Mouse (Mus musculus) midbrain, postnatal 0 days (tissue): ENCODE measurements around the gene Prkce. TPM values are rescaled to one million over a fixed set of nuclear protein-coding genes. Genes with fewer than 3 reads are reported as not detected.

ENCODE experiments used
- ATAC-seq: fragments of 200-750 bp; cut with Nextera tagmentation; 2 replicates; pipeline ENCODE4 v1.8.0; 2017; ENCODE audit warnings: moderate number of reproducible peaks, mild to moderate bottlenecking, moderate TSS enrichment, moderate library complexity; ENCODE audit not compliant: low FRiP score
- DNase-seq: peaks from one replicate; pipeline ENCODE4 v3.0.0-alpha.2; 2015; ENCODE audit warnings: low spot score
- H3K27ac ChIP-seq: fragments of 300-500 bp; sonication (generic); 2 replicates; pipeline ENCODE4 v1.5.1; 2014; ENCODE audit warnings: low read depth, mild to moderate bottlenecking, low read length, mixed read lengths
- H3K27me3 ChIP-seq: fragments of 300-500 bp; sonication (generic); 2 replicates; pipeline ENCODE4 v1.6.1; 2014; ENCODE audit warnings: low read length, control low read depth, mixed read lengths; ENCODE audit not compliant: insufficient read depth
- H3K36me3 ChIP-seq: fragments of 300-500 bp; sonication (generic); 2 replicates; pipeline ENCODE4 v1.6.1; 2014; ENCODE audit warnings: low read length, control low read depth, mixed read lengths; ENCODE audit not compliant: insufficient read depth
- H3K4me1 ChIP-seq: fragments of 300-500 bp; sonication (generic); 2 replicates; pipeline ENCODE4 v1.6.1; 2014; ENCODE audit warnings: mild to moderate bottlenecking, control low read depth, antibody characterized with exemption, low read length, mixed read lengths; ENCODE audit not compliant: insufficient read depth
- H3K4me2 ChIP-seq: fragments of 300-500 bp; sonication (generic); 2 replicates; pipeline ENCODE4 v1.6.1; 2014; ENCODE audit warnings: low read depth, mild to moderate bottlenecking, low read length, mixed read lengths; ENCODE audit not compliant: poor library complexity, severe bottlenecking
- H3K4me3 ChIP-seq: fragments of 300-500 bp; sonication (generic); 2 replicates; pipeline ENCODE4 v1.5.1; 2014; ENCODE audit warnings: low read depth, mild to moderate bottlenecking, low read length, moderate library complexity
- H3K9ac ChIP-seq: fragments of 300-500 bp; sonication (generic); replicated peaks from 2 replicates; pipeline ENCODE4 v1.6.1; 2014; ENCODE audit warnings: mild to moderate bottlenecking, low read length, moderate library complexity, mixed read lengths; ENCODE audit not compliant: poor library complexity, severe bottlenecking
- H3K9me3 ChIP-seq: fragments of 300-500 bp; sonication (generic); 2 replicates; pipeline ENCODE4 v1.6.1; 2016; ENCODE audit warnings: low read length, control low read depth
- CTCF ChIP-seq: IDR thresholded peaks from 2 replicates; pipeline ENCODE4 v1.5.1; 2016; ENCODE audit warnings: antibody characterized with exemption, mild to moderate bottlenecking
- WGBS: fragments of 180-500 bp; shearing (Covaris S2); extraction: QIAGEN DNeasy Blood & Tissue Kit; methylation state at CpG from one replicate; pipeline ENCODE4 v1.1.7; 2014; 5-methylcytosine and 5-hydroxymethylcytosine counted together
- polyA plus RNA-seq: library from polyadenylated mRNA; unstranded; fragments of >200 nt; fragmentation: Nextera tagmentation; extraction: Ambion mirVana; gene quantifications from 2 replicates; pipeline ENCODE4 v1.2.1, GENCODE M21; 2015
- total RNA-seq: library from RNA; depleted of rRNA; stranded (reverse); fragments of >200 nt; gene quantifications from 2 replicates; pipeline ENCODE4 v1.2.3, GENCODE M21; 2014; rRNA removed

Prkce gene
- total RNA-seq (61.0 and 71.8 TPM in 2 replicates), polyA plus RNA-seq (56.5 and 64.5 TPM in 2 replicates)

DNA sequence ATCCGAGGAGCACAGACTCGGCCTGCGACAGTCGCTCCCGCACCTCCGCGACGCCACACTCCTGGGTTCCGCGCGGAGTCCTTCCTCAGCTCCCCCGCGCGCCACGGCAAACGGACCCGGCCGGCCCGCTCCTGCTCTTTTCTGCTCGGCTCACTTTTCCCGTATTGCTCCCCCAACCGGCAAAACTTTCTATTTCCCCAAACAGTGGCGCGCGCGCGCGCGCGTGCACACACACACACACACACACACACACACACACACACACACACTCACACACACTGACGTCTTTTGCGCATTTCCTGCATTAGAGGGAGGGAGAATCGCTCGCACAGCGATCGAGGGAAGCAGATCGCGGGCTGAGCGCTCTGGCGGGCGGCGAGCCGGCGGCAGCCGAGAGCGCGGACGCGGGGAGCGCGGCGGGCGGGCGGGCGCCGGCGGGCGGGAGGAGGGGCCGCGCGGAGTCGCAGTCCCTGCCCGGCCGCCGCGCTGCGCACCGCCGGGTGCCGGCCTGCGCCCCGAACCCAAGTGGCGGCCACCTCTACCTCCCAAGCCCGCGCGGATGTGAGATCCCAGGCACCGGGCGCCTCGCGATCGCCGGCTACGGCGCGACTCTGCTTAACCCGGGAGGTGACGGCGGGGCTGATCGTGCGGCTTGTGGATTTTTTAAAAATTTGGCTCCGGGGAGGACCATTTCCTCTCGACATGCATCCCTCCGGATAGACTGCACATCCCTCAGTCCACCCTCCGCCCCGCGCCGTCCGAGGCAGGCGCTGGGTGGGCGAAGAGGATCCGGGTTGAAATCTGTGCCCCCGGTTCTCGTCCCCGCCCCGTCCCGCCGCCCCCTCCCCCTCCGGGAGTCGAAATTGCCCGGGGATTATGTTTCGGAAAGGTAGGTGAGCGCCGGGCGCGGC, at the start of gene Prkce:
Gene Prkce, plus strand, starts transcription at position 466 of the 911 bp plus-strand sequence.
- Histone ChIP-seq H3K36me3 (no peaks in the 10 kb centered on the region), H3K4me1 (peaks cover 7% of the 10 kb centered on the region), H3K4me2 (peak within 1 kb of the TSS; percentile 97), H3K9me3 (no peaks in the 10 kb centered on the region), H3K27ac (peak within 1 kb of the TSS; percentile 84), H3K27me3 (no peaks in the 10 kb centered on the region), H3K4me3 (peak within 1 kb of the TSS; percentile 76), H3K9ac (peak within 1 kb of the TSS; percentile 77)
- DNase-seq (peak; percentile 92), ATAC-seq (peak; percentile 64)
- peak; percentile 61 for TF ChIP-seq CTCF
- WGBS, result under 1% methylated on average over 73 of the region's 115 CpGs

DNA sequence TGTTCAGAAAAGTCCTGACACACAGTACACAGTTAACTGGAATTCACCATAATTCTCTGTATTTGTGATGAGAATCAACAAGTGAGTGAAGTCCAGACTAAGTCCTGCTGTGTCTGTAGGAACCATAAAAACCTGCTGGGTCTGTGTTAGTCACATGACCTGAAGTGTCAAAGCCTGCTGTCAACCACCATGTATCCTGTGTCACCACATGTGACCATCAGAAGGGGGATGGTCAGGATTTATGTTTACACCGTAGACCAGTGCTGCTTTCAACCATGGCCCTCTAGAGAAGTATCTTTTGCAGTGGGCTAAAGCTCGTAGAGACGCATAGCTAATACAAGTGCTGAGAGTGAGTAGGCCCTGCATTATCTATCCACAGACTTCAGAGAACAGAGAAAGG, 44.4 kb upstream of the Prkce start:
- ATAC-seq, result no peak
- Histone ChIP-seq H3K27me3 (no peaks in the 10 kb centered on the region), H3K36me3 (peaks cover 7% of the 10 kb centered on the region), H3K9me3 (no peaks in the 10 kb centered on the region), H3K4me1 (no peaks in the 10 kb centered on the region), H3K27ac (no peak overlapping the region), H3K4me2 (no peak overlapping the region), H3K4me3 (no peak overlapping the region), H3K9ac (no peak overlapping the region)
- no peak for DNase-seq
- WGBS, result 95% methylated on average over 3 of the region's 3 CpGs
- TF ChIP-seq CTCF, result no peak

DNA sequence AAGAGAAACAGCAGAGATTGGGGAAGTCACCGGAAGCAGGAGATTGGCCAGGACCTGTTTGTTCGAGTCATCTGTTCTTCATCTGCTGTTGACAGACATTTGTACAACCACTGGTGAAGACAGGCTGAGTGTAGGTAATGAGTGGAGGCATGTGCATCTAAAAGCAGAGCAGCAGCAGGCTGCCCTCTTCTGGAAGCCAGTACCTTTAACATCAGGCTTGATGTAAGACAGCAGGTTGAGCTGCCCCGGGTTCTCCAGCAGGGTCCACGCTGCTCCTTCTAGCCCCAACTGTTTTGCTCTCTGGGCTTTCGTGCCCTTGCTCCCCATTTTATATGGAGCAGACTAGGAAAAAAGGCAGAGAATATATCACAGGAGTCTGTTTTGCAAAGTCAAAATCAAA, 41.7 kb upstream of the Prkce start:
- no peak overlapping the region for H3K4me3 ChIP-seq
- no peak overlapping the region for H3K27ac ChIP-seq
- 90% methylated on average over 5 of the region's 5 CpGs for WGBS
- DNase-seq (peak; percentile 8), ATAC-seq (no peak)
- peaks cover 14% of the 10 kb centered on the region for H3K36me3 ChIP-seq
- no peaks in the 10 kb centered on the region for H3K9me3 ChIP-seq
- no peak overlapping the region for H3K9ac ChIP-seq
- H3K27me3 ChIP-seq, result no peaks in the 10 kb centered on the region
- no peak overlapping the region for H3K4me2 ChIP-seq
- TF ChIP-seq CTCF, result peak; percentile 50
- H3K4me1 ChIP-seq, result no peaks in the 10 kb centered on the region

DNA sequence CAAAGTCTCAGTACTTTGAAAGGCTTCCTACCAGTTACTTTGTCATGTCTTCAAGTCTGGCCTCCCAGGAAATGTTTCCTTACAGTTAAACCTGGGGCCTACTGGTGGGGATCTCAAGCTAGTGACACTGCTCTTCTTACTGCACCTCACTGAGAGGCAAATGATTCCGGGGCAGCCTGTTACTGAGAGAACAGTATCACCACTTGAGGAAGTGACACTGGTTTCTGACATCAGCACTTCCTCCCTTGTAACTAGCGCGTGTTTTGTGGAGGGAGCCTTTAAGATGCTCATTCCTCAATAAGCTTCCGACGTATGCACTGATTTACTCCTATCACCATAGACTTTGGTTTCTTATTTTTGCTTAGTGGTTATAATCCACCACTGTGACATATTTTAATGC, 39.4 kb upstream of the Prkce start:
- no peaks in the 10 kb centered on the region for H3K4me1 ChIP-seq
- WGBS, result 96% methylated on average over 5 of the region's 5 CpGs
- H3K4me2 ChIP-seq, result no peak overlapping the region
- TF ChIP-seq CTCF, result no peak
- ATAC-seq, result no peak
- H3K4me3 ChIP-seq, result no peak overlapping the region
- H3K9me3 ChIP-seq, result no peaks in the 10 kb centered on the region
- no peak for DNase-seq
- H3K27ac ChIP-seq, result no peak overlapping the region
- no peak overlapping the region for H3K9ac ChIP-seq
- no peaks in the 10 kb centered on the region for H3K27me3 ChIP-seq
- peaks cover 9% of the 10 kb centered on the region for H3K36me3 ChIP-seq

DNA sequence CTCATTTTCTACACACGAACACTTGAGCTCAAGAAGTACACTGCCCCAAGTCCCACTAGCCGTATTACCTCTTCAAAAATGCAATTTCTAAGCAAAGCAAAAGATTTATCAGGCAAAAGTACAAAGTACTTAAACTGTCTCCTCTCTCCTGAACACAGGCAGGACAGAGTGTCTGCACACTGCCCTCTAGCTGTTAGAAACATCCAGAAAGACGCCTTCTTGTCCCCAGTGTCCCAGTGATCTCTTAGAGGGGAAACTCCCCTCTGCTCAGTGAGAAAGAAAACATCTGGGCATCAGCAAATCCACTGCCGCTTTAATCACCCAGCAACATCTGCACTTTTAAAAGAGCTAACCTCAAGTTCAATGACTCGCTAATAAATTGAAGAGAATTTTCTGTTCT, 35.1 kb upstream of the Prkce start:
- H3K4me2 ChIP-seq, result no peak overlapping the region
- H3K27ac ChIP-seq, result no peak overlapping the region
- peaks cover 18% of the 10 kb centered on the region for H3K36me3 ChIP-seq
- WGBS, result 82% methylated on average over 5 of the region's 5 CpGs
- no peaks in the 10 kb centered on the region for H3K4me1 ChIP-seq
- no peak overlapping the region for H3K4me3 ChIP-seq
- peak; percentile 61 for TF ChIP-seq CTCF
- no peaks in the 10 kb centered on the region for H3K9me3 ChIP-seq
- H3K9ac ChIP-seq, result no peak overlapping the region
- DNase-seq (no peak), ATAC-seq (no peak)
- no peaks in the 10 kb centered on the region for H3K27me3 ChIP-seq

- Histone ChIP-seq H3K4me1 (no peaks in the 10 kb centered on the region), H3K27me3 (no peaks in the 10 kb centered on the region), H3K27ac (no peak overlapping the region), H3K9ac (no peak overlapping the region), H3K4me3 (no peak overlapping the region), H3K4me2 (no peak overlapping the region), H3K36me3 (peaks cover 18% of the 10 kb centered on the region), H3K9me3 (no peaks in the 10 kb centered on the region)
- TF ChIP-seq CTCF, result no peak
- 91% methylated on average over 6 of the region's 6 CpGs for WGBS
- DNase-seq, result no peak
- ATAC-seq, result no peak
Observed at GRCm38 (mm10) chr17:86134461-86134860, 33.1 kb upstream of the Prkce start.
